ENCODE assay signal across 18 mouse cellular contexts in the genomic region with DNA sequence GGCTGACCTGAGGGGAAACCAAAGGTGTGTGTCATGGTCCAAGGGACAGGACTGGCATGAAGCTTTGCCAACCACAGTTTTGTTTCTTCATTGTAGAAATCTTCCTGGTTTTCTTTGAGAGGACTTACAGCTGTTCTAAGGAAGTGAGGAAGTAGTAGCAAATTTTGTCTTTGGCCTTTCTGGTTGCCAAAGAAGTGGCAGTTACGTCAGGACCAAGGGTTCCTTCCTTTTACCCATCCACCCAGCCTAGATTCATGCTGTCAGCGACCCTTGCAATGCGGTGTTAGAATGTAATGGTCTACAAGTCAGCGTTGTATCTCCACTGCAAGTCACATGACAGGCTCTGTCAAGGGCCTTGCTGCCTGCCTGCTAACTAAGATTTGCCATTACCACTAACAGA.
A peak's percentile ranks its signal among the peaks of the same experiment; 100 is the strongest.
DNase-seq lines count a peak whose midpoint lies in the region.
"Had no signal": no experiment of that assay in that cellular context is flagged by ENCODE, and none has a peak within 500 bp of the region (broad histone marks: within the 10 kb centered on the region; RNA-seq: fewer than 3 reads in every experiment).

No protein-coding gene starts in this region.

- H3K4me3 ChIP-seq in macrophage (ENCODE audit: inconsistent target) = no peak overlapping the region
- H3K4me3 ChIP-seq: embryonic facial prominence, embryonic 15.5 days; erythroblast, embryonic 14.5 days; forebrain, embryonic 10.5 days; hindbrain, embryonic 12.5 days had no signal

- peak; percentile 85 for DNase-seq in heart, adult 11 months
- DNase-seq in heart, adult 9 months (ENCODE audit: low spot score in 2 of 2) = no peak
- peak; percentile 5 to 7 for DNase-seq in kidney, postnatal 36 days
- DNase-seq in kidney, adult 8-10 months = no peak
- no peak for DNase-seq in right cerebral cortex, postnatal 25 days
- DNase-seq in layer of hippocampus, postnatal 14 days (ENCODE audit: low spot score in 2 of 2) = no peak
- DNase-seq: adrenal gland, postnatal 10 days; cerebellum, adult 11-12 months; cerebellum, adult 9-10 months; cerebellum, postnatal 25 days; gastrocnemius, postnatal 36 days; heart, postnatal 10 days; heart, postnatal 4 days had no signal

- 36% methylated on average over 4 of the region's 4 CpGs for WGBS in macrophage (ENCODE audit: missing documents)

- peak overlapping the region; percentile 15; the same call in 1 of the 2 replicates for H3K27ac ChIP-seq in macrophage
- H3K27ac ChIP-seq: embryonic facial prominence, embryonic 15.5 days; forebrain, embryonic 10.5 days; hindbrain, embryonic 12.5 days had no signal

- H3K79me2 ChIP-seq in macrophage (ENCODE audit: inconsistent target) = no peaks in the 10 kb centered on the region

- H3K36me3 ChIP-seq in macrophage (ENCODE audit: inconsistent target) = no peaks in the 10 kb centered on the region
- H3K36me3 ChIP-seq: embryonic facial prominence, embryonic 15.5 days; forebrain, embryonic 10.5 days; hindbrain, embryonic 12.5 days had no signal

Comparison
In these comparisons a context has a peak if more than half of its experiments do, and no peak if none do; other contexts are left out.
1. DNase-seq: peak in heart, adult 11 months (single experiment) and kidney, postnatal 36 days (2 of 2); none in heart, adult 9 months (0 of 2), kidney, adult 8-10 months (0 of 2), right cerebral cortex, postnatal 25 days (single experiment) and layer of hippocampus, postnatal 14 days (0 of 2).